Comparison of ENCODE assay signal across 8 mouse cellular contexts in the genomic region with DNA sequence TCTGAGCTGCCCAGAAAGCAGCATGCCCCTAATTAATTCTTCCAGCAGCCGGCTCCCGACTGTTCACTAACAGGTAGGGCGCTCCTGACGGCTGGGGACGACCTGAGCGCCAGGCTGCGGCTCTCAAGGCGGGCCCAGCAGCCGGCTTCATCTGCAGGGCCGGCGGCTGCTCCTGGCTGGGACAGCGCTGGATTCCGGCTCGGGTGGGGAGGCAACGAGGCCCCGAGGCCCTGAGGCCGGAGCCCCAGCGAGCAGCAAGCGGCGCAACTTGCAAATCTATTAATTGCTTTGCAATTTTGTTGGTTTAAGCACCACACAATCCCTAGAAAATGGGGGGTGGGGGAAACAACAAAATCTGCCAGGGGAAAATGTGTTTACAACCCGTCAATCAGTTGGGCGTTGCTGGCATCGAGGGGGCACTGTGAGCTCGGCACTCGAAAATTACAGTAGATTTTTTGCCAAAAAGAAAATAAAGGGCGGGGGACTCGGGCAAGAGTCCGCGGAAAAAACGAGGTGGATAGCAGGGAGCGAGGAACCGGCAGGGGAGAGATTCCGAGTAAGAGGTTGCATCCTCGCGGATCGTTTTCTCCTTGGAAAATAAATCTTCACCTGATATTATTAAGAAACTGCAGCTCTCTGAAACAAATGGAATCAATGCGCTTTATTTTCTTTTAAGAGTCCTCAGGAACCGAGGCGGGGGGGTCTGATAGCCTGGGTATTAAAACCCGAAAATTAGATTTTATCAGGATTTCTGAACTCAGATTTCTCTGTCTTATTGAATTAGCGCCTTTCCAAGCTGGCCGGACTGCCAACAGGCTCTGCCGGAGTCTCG. TPM values are rescaled to one million over a fixed set of nuclear protein-coding genes. Genes with fewer than 3 reads are reported as not detected.
DNase-seq lines count a peak whose midpoint lies in the region; ATAC-seq and TF ChIP-seq lines count a peak whose summit lies in the region.

No protein-coding gene starts in this region.

- no peaks in the 10 kb centered on the region for H3K36me3 ChIP-seq in forebrain, postnatal 0 days (ENCODE audit: insufficient read depth)
- H3K36me3 ChIP-seq in stomach, embryonic 14.5 days (ENCODE audit: control insufficient read depth, insufficient read depth, low read length) = no peaks in the 10 kb centered on the region

- 1% methylated on average over 44 of the region's 44 CpGs for WGBS in forebrain, postnatal 0 days
- WGBS in stomach, embryonic 14.5 days = under 1% methylated on average over 44 of the region's 44 CpGs

- ATAC-seq in cerebellum, adult (ENCODE audit: insufficient number of reproducible peaks, low FRiP score, low TSS enrichment) = no peak
- no peak for ATAC-seq in forebrain, postnatal 0 days
- ATAC-seq in stomach, embryonic 14.5 days (ENCODE audit: insufficient number of reproducible peaks, insufficient read depth, low FRiP score, low read depth) = no peak
- ATAC-seq in inflammation-experienced regulatory T-cells, adult 6 months = no peak

- no peaks in the 10 kb centered on the region for H3K4me1 ChIP-seq in forebrain, postnatal 0 days (ENCODE audit: insufficient read depth)
- H3K4me1 ChIP-seq in stomach, embryonic 14.5 days (ENCODE audit: control insufficient read depth, insufficient read depth, low read length) = peaks cover 23% of the 10 kb centered on the region

- H3K4me3 ChIP-seq in forebrain, postnatal 0 days (ENCODE audit: low read depth, low read length) = peak overlapping the region; percentile 62
- peak overlapping the region; percentile 57 for H3K4me3 ChIP-seq in stomach, embryonic 14.5 days (ENCODE audit: low read depth, low read length)

- DNase-seq in cerebellum, adult 9-11 months = peak; percentile 25
- DNase-seq in R1 (ENCODE audit: low read depth, low spot score) (peak; percentile 32), liver (peak; percentile 16)
- DNase-seq in forebrain, postnatal 0 days = peak; percentile 62
- DNase-seq in gastrocnemius, postnatal 4 days (ENCODE audit: low spot score in 2 of 2) = no peak

- peak overlapping the region; percentile 68 for H3K27ac ChIP-seq in forebrain, postnatal 0 days (ENCODE audit: low read depth, low read length)
- H3K27ac ChIP-seq in stomach, embryonic 14.5 days (ENCODE audit: low read length) = no peak overlapping the region

- TF ChIP-seq CTCF in forebrain, postnatal 0 days (IDR thresholded peaks at IDR 0.05; ENCODE audit: low read depth) = no peak

- peak overlapping the region; percentile 68 for H3K9ac ChIP-seq in forebrain, postnatal 0 days
- H3K9ac ChIP-seq in stomach, embryonic 14.5 days (replicated peaks; ENCODE audit: low read depth, low read length) = no peak overlapping the region

- peaks cover 7% of the 10 kb centered on the region; the same call in 1 of the 2 replicates for H3K27me3 ChIP-seq in forebrain, postnatal 0 days (ENCODE audit: insufficient read depth, low read length)
- peaks cover 47% of the 10 kb centered on the region for H3K27me3 ChIP-seq in stomach, embryonic 14.5 days (ENCODE audit: control insufficient read depth, insufficient read depth, low read length)

- H3K9me3 ChIP-seq in forebrain, postnatal 0 days (ENCODE audit: low read length) = no peaks in the 10 kb centered on the region
- H3K9me3 ChIP-seq in stomach, embryonic 14.5 days (ENCODE audit: control insufficient read depth, low read depth, low read length) = no peaks in the 10 kb centered on the region

- peak overlapping the region; percentile 96 for H3K4me2 ChIP-seq in forebrain, postnatal 0 days (ENCODE audit: low read depth)
- H3K4me2 ChIP-seq in stomach, embryonic 14.5 days (replicated peaks; ENCODE audit: low read depth, low read length) = peak overlapping the region; percentile 100

RNA-seq across cellular contexts. Expression of a gene that starts 2.3 kb away (rescaled TPM):
- 33.0 and 33.6 TPM in 2 replicates for total RNA-seq in forebrain, postnatal 0 days (2014; rRNA removed)
- 8.0 and 8.6 TPM in 2 replicates for polyA plus RNA-seq in forebrain, postnatal 0 days (2015; fragmentation: Nextera tagmentation; extraction: Ambion mirVana)
- polyA plus RNA-seq in stomach, embryonic 14.5 days (2014; fragmentation: Nextera tagmentation; extraction: Ambion mirVana) = 0.43 and 0.49 TPM in 2 replicates
- 10 to 100 TPM; 11.3 to 13.0 TPM for total RNA-seq in gastrocnemius, postnatal 4 days (2021)
- polyA plus RNA-seq in inflammation-experienced regulatory T-cells, adult 6 months (2017; shearing (Covaris generic)) = 1 to 10 TPM; 2.7 to 3.4 (median 2.9) TPM

Comparison
In these comparisons a context has a peak if more than half of its experiments do, and no peak if none do; other contexts are left out.
1. DNase-seq: peak in cerebellum, adult 9-11 months (single experiment), R1 (single experiment), forebrain, postnatal 0 days (single experiment) and liver (single experiment); none in gastrocnemius, postnatal 4 days (0 of 2).